Mouse (Mus musculus): ENCODE data around the gene Tmtc3. TPM values are rescaled to one million over a fixed set of nuclear protein-coding genes. Genes with fewer than 3 reads are reported as not detected.
"Not testable (repeated sequence)": the region's sequence is repeated elsewhere in the genome, so short reads cannot be mapped to it uniquely, and the experiment has no call there.

Gene Tmtc3
- polyA plus RNA-seq, 1 experiment = 5.3 TPM

DNA sequence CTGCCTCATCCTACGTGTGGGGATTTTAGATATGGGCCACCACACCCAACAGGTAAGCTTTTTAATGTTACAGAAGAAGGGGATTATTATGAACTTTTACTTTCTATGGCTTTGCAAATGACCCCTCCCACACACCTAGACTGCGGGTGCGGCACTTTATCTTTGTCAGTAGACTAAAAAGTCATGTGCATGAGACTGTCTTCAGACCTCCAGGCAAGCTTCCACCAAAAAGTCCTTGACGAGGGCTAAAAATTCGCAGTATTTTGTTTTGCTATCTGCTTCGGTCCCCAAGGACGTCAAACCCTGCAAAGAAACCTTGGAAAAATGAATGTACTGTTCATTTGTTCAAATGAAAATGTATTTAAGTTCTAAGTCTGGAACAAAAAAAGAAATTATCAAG is 71.6 kb downstream of the Tmtc3 start:
- H3K27me3 ChIP-seq (ENCODE audit: control insufficient read depth, insufficient read depth, low read length) = no peaks in the 10 kb centered on the region
- TF ChIP-seq POLR2A (IDR thresholded peaks at IDR 0.05; ENCODE audit: control insufficient read depth, extremely low read depth, insufficient read depth, low read length, poor library complexity) = no peak
- TF ChIP-seq CTCF (IDR thresholded peaks at IDR 0.05; ENCODE audit: borderline replicate concordance, control insufficient read depth, extremely low read depth, insufficient read depth, low read length, poor library complexity) = no peak
- H3K27ac ChIP-seq (ENCODE audit: control insufficient read depth, insufficient read depth, low read length) = no peak overlapping the region
- WGBS = 90% methylated on average over 7 of the region's 7 CpGs
- no peaks in the 10 kb centered on the region for H3K36me3 ChIP-seq (ENCODE audit: control insufficient read depth, insufficient read depth, low read length)
- no peak for DNase-seq
- no peak overlapping the region for H3K4me3 ChIP-seq (ENCODE audit: control insufficient read depth, insufficient read depth, low read length)
- H3K4me1 ChIP-seq (replicated peaks; ENCODE audit: control insufficient read depth, insufficient read depth, low read length) = no peaks in the 10 kb centered on the region

DNA sequence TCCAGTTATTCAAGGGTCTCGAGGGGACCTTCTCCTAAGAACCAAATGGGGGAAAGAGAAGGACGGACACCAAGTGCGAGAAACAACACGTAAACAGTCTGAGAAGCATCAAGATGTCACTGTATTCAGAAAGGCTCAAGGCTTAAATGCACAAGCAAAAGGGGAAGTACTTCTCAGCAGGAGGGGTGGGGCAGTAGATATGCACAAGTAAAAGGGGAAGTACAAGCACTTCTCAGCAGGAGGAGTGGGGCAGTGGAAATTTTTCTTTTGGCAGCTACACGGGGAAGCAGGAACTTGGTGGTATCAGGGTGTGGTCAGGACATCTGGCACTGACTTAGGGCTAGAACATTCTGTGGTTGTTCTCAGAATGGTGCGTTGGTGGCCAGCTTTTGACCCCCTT is 84.8 kb downstream of the Tmtc3 start:
- WGBS = 77% methylated on average over 6 of the region's 6 CpGs
- not testable (repeated sequence) for H3K4me3 ChIP-seq (ENCODE audit: control insufficient read depth, insufficient read depth, low read length); H3K36me3 ChIP-seq (ENCODE audit: control insufficient read depth, insufficient read depth, low read length); H3K4me1 ChIP-seq (replicated peaks; ENCODE audit: control insufficient read depth, insufficient read depth, low read length); H3K27ac ChIP-seq (ENCODE audit: control insufficient read depth, insufficient read depth, low read length); H3K27me3 ChIP-seq (ENCODE audit: control insufficient read depth, insufficient read depth, low read length); DNase-seq

Other genes starting within 250 kb of the Tmtc3 start
- gene Gm4301, start 151.7 kb downstream of the Tmtc3 start, polyA plus RNA-seq (2012; rRNA removed) = not detected in 2 replicates
- not detected in 2 replicates for gene Gm4302, start 146.5 kb downstream of the Tmtc3 start, polyA plus RNA-seq (2012; rRNA removed)
- not detected in 2 replicates for gene Gm4303, start 141.4 kb downstream of the Tmtc3 start, polyA plus RNA-seq (2012; rRNA removed)
- gene Gm4305, start 136.3 kb downstream of the Tmtc3 start, polyA plus RNA-seq (2012; rRNA removed) = not detected in 2 replicates
- not detected in 2 replicates for gene Gm4307, start 126.0 kb downstream of the Tmtc3 start, polyA plus RNA-seq (2012; rRNA removed)
- gene Gm4312, start 104.8 kb downstream of the Tmtc3 start, polyA plus RNA-seq (2012; rRNA removed) = not detected in 2 replicates
- 0.40 TPM in 2 replicates for gene Cep290, start 208 bp upstream of the Tmtc3 start, polyA plus RNA-seq (2012; rRNA removed)
- 8.0 and 10.0 TPM in 2 replicates for gene 4930430F08Rik, start 103.1 kb upstream of the Tmtc3 start, polyA plus RNA-seq (2012; rRNA removed)
- not detected in 2 replicates for gene 1700017N19Rik, start 103.1 kb upstream of the Tmtc3 start, polyA plus RNA-seq (2012; rRNA removed)